Mouse (Mus musculus) T-helper 17 cell (primary cell): ENCODE results near the gene Ints1.
"Not testable (repeated sequence)": the region's sequence is repeated elsewhere in the genome, so short reads cannot be mapped to it uniquely, and the experiment has no call there.

ENCODE experiments used
- in situ Hi-C, 2 experiments: fragments of 300-600 bp; cut with MboI, MseI; formaldehyde crosslinking; loops; 1 replicate in 1 of 2; 2 replicates in 1 of 2; pipeline ENCODE4 v1.15.1; 2025; ENCODE audit warnings: high pct_unique_total_duplicates in 2 of 2

Gene Ints1

DNA sequence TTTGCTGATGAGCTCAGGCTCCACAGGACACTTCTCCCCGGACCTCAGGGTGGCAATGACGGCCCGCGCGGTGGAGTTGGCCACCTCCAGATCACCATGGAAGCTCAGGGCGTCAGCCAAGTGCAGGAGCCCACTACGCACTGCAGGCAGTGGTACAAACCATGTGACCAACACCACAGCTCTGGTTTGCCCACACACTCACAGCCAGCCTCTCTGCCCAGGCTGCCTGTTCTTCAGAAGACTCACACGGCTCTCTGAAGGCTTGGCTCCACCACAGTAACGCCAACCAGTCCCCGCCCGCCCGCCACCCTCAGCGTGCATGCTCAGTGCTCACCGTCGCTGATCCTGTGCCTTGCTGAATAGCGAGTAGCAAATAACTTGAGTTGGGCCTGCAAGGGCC, 17.4 kb downstream of the Ints1 start:
- in situ Hi-C loops, result loop anchor here in 1 of 2 experiments (5.0 kb wide), 1 partner anchor 36 kb away; no protein-coding TSS in a partner anchor

- in situ Hi-C loops, result loop anchor here in 1 of 2 experiments (5.0 kb wide), 1 partner anchor 34 kb away; no protein-coding TSS in a partner anchor
Observed at GRCm38 (mm10) chr5:139756586-139756985, 18.9 kb downstream of the Ints1 start.

- in situ Hi-C loops, result loop anchor here in 1 of 2 experiments (5.0 kb wide), 1 partner anchor 34 kb away; no protein-coding TSS in a partner anchor
Observed at GRCm38 (mm10) chr5:139756135-139756534, 19.3 kb downstream of the Ints1 start.

DNA sequence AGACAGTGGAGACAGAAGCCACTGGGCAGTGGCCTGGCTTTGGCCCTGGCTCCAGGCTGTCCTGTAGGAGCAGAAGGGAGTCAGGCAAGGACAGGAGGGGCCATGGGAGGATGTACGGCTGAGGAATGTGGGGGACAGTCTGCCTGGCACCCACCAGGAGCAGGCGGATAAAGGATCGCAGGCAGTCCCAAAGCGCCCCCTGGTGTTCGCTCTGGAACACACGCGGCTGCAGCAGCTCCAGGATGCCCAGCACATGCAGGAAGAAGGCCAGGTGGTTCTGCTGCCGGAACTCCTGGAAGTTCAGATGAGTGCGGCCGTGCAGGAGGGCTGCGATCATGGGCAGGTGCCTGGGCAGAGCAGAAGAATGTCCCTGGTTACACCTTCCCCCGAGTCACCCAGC, 20.7 kb downstream of the Ints1 start:
- in situ Hi-C loops, result loop anchor here in 1 of 2 experiments (5.0 kb wide), 1 partner anchor 32 kb away; no protein-coding TSS in a partner anchor

DNA sequence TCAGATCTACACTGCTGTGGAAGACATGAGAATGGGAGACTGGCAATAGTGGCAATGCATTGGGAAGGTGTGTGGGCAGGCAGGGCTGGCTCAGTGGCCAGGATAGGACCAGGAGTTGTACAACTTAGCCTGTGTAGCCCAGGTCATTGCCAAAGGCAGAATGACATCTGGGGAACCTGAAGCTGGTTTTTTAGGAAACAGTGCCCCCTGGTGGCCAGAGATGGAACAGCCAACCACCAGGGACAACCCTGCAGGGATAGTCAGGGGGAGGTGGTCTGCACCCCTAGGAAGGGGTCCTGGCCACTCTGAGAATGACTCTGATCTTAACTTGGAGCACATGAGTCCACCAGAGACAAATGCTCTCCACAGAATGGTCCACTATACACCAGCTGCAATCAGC, 24.9 kb downstream of the Ints1 start:
- in situ Hi-C loops, result no loop called here

DNA sequence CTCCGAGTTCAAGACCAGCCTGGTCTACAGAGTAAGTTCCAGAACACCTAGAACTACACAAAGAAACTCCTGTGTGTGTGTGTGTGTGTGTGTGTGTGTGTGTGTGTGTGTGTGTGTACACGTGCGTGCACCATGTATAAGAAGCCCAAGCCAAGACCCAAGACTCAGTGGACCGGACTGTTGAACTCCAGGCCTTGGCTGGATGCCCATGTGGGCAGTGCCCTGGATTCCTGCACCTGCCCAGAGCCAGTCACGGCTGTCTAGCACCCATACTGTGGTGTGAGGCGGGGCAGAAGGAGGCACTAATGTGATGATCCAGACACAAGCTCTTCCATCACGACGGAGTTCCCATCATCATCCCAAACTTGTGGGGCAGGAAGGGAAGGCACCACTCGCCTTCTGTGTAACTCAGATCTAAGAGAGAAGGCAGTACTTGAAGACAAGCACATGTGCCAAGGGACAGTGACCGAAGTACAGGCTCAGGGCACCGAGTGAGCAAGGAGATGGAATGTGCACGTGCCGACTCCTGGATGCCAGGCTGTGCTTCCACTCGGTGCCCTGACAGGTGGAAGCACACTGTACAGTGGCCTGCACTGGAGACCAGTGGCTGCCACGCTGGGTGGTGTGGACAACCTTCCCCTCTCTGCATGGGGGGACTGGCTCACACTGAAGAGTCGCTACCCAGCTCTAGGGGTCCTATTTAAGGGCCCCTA, 25.9 kb downstream of the Ints1 start:
- in situ Hi-C loops, result loop anchor here (5.0 kb wide), 2 partner anchors 37 to 402 kb away; no protein-coding TSS in a partner anchor

GRCm38 (mm10) chr5:139745771-139746170, 29.7 kb downstream of the Ints1 start:
- in situ Hi-C loops, result loop anchor here (5.0 kb wide), 2 partner anchors 33 to 398 kb away; no protein-coding TSS in a partner anchor

GRCm38 (mm10) chr5:139742640-139743039, 32.8 kb downstream of the Ints1 start:
- in situ Hi-C loops, result not testable (repeated sequence)

DNA sequence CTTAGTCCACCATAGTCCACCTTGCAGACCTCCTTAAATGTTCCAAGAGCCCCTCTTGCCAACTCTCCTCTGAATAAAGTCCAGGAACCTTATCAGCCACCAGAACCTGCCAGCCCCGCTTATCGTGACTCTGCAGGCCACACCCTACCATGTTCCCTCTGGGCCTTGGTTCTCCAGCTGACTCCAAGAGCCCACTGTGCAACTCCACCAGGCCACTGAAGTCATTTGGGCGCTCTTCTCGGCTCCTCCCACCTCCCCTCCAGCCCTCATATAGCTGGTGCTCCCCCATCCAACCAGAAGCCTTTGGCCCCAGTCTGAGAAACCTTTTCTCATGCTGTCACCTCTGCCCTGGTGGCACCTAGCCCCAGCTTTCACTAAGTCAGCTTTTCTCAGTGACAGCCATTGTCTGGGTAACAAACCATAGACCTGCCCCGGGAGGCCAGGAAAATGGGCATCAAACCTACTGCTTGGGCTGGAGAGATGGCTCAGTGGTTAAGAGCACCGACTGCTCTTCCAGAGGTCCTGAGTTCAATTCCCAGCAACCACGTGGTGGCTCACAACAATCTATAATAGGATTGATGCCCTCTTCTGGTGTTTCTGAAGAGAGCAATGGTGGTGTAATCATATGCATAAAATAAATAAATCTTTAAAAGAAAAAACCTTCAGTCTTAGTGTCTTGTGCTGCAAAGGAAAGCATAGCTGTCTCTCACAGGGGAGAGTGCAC, 36.7 kb downstream of the Ints1 start:
- in situ Hi-C loops, result no loop called here

GRCm38 (mm10) chr5:139737841-139738591, 37.5 kb downstream of the Ints1 start:
- in situ Hi-C loops, result no loop called here

DNA sequence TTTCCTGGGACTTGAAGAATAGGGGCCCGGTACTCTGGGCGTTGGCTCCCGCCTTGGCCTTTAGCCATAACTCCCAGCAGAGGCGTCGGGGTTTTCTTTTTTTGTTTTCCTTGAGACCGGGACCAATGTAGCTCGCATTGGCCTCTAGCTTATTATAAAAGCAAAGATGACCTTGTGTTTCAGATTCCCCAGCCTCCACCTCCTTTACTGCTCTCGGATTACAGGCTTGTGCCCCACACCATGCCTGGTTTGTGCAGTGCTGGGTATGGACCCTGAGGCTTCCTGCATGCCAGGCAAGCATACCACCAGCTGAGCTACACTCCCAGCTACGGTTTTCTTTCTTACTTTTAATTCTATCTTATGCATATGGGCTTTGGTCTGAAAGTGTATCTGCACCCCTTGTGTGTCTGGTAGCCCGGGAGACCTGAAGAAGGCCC, 39.0 kb downstream of the Ints1 start:
- in situ Hi-C loops, result no loop called here

GRCm38 (mm10) chr5:139735677-139736503, 39.6 kb downstream of the Ints1 start, which contains the start of gene Micall2:
TSS of gene Micall2 (minus strand) at chr5:139736336.
- in situ Hi-C loops, result no loop called here

- in situ Hi-C loops, result no loop called here
Observed at GRCm38 (mm10) chr5:139734746-139735145, 40.7 kb downstream of the Ints1 start.

DNA sequence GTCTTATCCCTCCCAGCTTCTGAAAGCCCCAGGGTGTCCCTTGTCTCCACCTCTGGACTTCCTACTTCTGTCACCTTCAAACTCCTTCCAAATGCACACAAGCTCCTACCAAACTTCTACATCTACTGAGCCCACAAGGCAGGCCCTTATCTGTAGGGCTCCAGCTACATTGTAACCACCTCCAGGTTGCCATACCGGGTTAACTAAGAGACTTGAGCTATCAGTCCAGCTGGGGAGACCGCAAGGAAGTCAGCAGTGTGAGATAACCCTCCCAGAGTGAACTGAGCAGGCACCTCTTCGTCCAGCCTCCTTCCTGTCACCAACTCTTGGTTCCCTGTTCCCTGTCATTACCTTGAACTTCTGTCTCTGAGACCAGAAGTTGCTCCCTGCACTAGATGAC, 41.5 kb downstream of the Ints1 start:
- in situ Hi-C loops, result no loop called here

DNA sequence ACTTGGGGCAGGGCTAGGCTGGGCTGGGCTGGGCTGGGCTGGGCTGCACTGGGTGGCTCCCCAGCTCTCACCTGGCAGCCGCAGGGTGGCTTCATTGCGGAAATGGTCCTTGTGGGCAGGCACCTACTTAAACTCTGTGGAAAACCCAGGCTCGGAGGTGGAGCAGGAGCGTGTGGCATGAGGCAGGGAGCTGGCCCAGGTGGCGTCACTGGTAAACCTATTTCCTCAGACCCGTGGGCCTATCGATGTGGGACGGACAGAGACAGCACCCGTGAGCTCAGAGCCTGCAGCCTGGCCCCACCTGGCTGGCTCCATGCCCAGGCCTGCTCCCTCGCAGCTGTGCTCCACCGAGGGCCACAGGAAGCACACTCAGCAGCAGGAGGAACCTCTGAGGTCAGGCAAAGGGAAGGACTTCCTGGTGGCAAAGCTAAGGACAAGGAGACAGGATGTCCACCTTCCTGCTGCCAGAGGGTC, 42.8 kb downstream of the Ints1 start:
- in situ Hi-C loops, result no loop called here

GRCm38 (mm10) chr5:139730712-139731486, 44.6 kb downstream of the Ints1 start:
- in situ Hi-C loops, result no loop called here

DNA sequence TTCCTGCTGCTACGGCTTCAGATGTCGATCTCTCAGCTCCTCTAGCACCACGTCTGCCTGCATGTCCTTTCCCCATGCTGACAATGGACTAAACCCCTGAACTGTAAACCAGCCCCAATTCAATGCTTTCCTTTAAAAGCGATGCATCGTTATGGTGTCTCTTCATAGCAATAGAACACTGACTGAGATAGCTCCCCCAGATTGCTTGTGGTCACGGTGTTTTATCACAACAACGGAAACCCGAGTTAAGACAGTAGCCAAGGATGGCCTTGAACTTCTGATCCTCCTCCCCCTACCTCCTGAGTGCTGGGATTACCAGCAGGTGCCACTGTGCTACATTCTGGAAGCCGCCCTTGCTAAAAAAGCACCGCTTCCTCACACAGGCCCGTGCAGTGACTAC, 48.2 kb downstream of the Ints1 start:
- in situ Hi-C loops, result no loop called here

DNA sequence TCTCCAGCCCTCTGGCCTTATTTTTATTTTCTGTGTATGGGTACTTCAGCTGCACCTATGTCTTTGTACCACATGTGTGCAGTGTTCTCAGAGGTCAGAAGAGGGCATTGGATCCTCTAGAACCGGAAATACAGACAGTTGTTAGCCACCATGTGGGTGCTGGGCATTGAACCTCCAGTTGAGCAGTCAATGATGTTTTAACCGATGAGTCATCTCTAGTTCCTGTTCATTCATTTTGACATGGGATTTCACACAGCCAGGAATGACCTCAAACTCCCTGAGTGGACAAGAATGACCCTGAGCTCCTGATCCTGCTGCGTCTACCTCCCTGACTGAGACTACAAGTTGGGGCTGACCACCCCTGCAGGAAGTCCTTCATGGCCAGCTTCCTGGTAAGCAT, 49.3 kb downstream of the Ints1 start:
- in situ Hi-C loops, result no loop called here

GRCm38 (mm10) chr5:139724336-139725116, 50.9 kb downstream of the Ints1 start:
- in situ Hi-C loops, result loop anchor here in 1 of 2 experiments (5.0 kb wide), 1 partner anchor 33 kb away; no protein-coding TSS in a partner anchor
